Mouse (Mus musculus) ES-Bruce4 (cell line): ENCODE data around the gene Ccdc186. TPM values are rescaled to one million over a fixed set of nuclear protein-coding genes. Genes with fewer than 3 reads are reported as not detected.

Experiments used
- H3K27ac ChIP-seq: 2 replicates; pipeline ENCODE4 v1.5.1; 2012; ENCODE audit warnings: low read length, inconsistent platforms; ENCODE audit not compliant: insufficient read depth
- H3K27me3 ChIP-seq: 2 replicates; pipeline ENCODE4 v1.6.1; 2012; ENCODE audit warnings: mild to moderate bottlenecking, low read length, inconsistent platforms; ENCODE audit not compliant: control insufficient read depth, poor library complexity, insufficient read depth, severe bottlenecking
- H3K36me3 ChIP-seq: 2 replicates; pipeline ENCODE4 v1.6.1; 2012; ENCODE audit warnings: inconsistent platforms, mild to moderate bottlenecking, low read length, moderate library complexity; ENCODE audit not compliant: control insufficient read depth, poor library complexity, insufficient read depth, severe bottlenecking
- H3K4me1 ChIP-seq: one replicate; pipeline ENCODE4 v1.8.1; 2011; ENCODE audit warnings: low read length; ENCODE audit not compliant: control insufficient read depth, insufficient read depth
- H3K4me3 ChIP-seq: 2 replicates; pipeline ENCODE4 v1.5.1; 2011; ENCODE audit warnings: low read depth, mild to moderate bottlenecking, low read length
- H3K9ac ChIP-seq: 2 replicates; pipeline ENCODE4 v1.6.1; 2012; ENCODE audit warnings: low read depth, mild to moderate bottlenecking, inconsistent platforms; ENCODE audit not compliant: poor library complexity, severe bottlenecking
- H3K9me3 ChIP-seq: replicated peaks from 2 replicates; pipeline ENCODE4 v1.6.1; 2012; ENCODE audit warnings: mild to moderate bottlenecking, low read length, inconsistent platforms; ENCODE audit not compliant: control insufficient read depth, poor library complexity, insufficient read depth, severe bottlenecking
- CTCF ChIP-seq: IDR thresholded peaks from one replicate; pipeline ENCODE4 v1.8.1; 2011; ENCODE audit warnings: low read depth, low read length
- EP300 ChIP-seq: IDR thresholded peaks from 2 replicates; pipeline ENCODE4 v1.6.1; 2011; ENCODE audit warnings: low read depth, low read length; ENCODE audit not compliant: insufficient read depth
- POLR2A ChIP-seq: IDR thresholded peaks from one replicate; pipeline ENCODE4 v1.8.1; 2011; ENCODE audit warnings: low read length; ENCODE audit not compliant: insufficient read depth
- polyA plus RNA-seq: library from polyadenylated mRNA; stranded (reverse); fragments of >200 nt; gene quantifications from 2 replicates; pipeline ENCODE4 v1.2.4, GENCODE M21; 2011; ENCODE audit warnings: low read depth; ENCODE audit not compliant: missing spikeins, insufficient read depth, insufficient read length

Ccdc186 gene
- polyA plus RNA-seq, 1 experiment, result 56.8 TPM

GRCm38 (mm10) chr19:56835340-56835739 is 13.3 kb upstream of the Ccdc186 start:
- Histone ChIP-seq H3K4me3 (no peak overlapping the region), H3K4me1 (no peaks in the 10 kb centered on the region), H3K27me3 (no peaks in the 10 kb centered on the region), H3K9ac (no peak overlapping the region), H3K27ac (no peak overlapping the region), H3K36me3 (no peaks in the 10 kb centered on the region), H3K9me3 (no peaks in the 10 kb centered on the region)
- no peak for TF ChIP-seq POLR2A
- TF ChIP-seq CTCF, result no peak
- TF ChIP-seq EP300, result no peak

GRCm38 (mm10) chr19:56830163-56830562 is 8.2 kb upstream of the Ccdc186 start:
- H3K9ac ChIP-seq, result no peak overlapping the region
- 0 out of 2 replicates have a peak, but pooled peaks cover 2% of the 10 kb centered on the region for H3K27me3 ChIP-seq
- H3K9me3 ChIP-seq, result no peaks in the 10 kb centered on the region
- no peak overlapping the region for H3K27ac ChIP-seq
- no peak for TF ChIP-seq POLR2A
- TF ChIP-seq EP300, result no peak
- no peak for TF ChIP-seq CTCF
- no peak overlapping the region for H3K4me3 ChIP-seq
- no peaks in the 10 kb centered on the region for H3K4me1 ChIP-seq
- H3K36me3 ChIP-seq, result no peaks in the 10 kb centered on the region

GRCm38 (mm10) chr19:56829267-56829666 is 7.3 kb upstream of the Ccdc186 start:
- Histone ChIP-seq H3K9ac (no peak overlapping the region), H3K27ac (no peak overlapping the region), H3K4me1 (no peaks in the 10 kb centered on the region), H3K4me3 (no peak overlapping the region), H3K27me3 (0 out of 2 replicates have a peak, but pooled peaks cover 4% of the 10 kb centered on the region), H3K36me3 (no peaks in the 10 kb centered on the region), H3K9me3 (no peaks in the 10 kb centered on the region)
- no peak for TF ChIP-seq CTCF
- TF ChIP-seq POLR2A, result no peak

GRCm38 (mm10) chr19:56828305-56828704 is 6.3 kb upstream of the Ccdc186 start:
- Histone ChIP-seq H3K4me3 (no peak overlapping the region), H3K27me3 (0 out of 2 replicates have a peak, but pooled peaks cover 4% of the 10 kb centered on the region), H3K27ac (no peak overlapping the region), H3K9me3 (no peaks in the 10 kb centered on the region), H3K9ac (no peak overlapping the region), H3K36me3 (no peaks in the 10 kb centered on the region), H3K4me1 (no peaks in the 10 kb centered on the region)
- no peak for TF ChIP-seq EP300
- no peak for TF ChIP-seq POLR2A
- no peak for TF ChIP-seq CTCF

GRCm38 (mm10) chr19:56826047-56826631 is 4.1 kb upstream of the Ccdc186 start, which contains the start of gene Tdrd1:
Tdrd1 (plus strand) TSS chr19:56826209.
- H3K36me3 ChIP-seq, result no peaks in the 10 kb centered on the region
- no peaks in the 10 kb centered on the region for H3K4me1 ChIP-seq
- 0 out of 2 replicates have a peak, but pooled peaks cover 4% of the 10 kb centered on the region for H3K27me3 ChIP-seq
- TF ChIP-seq CTCF (no peak), EP300 (no peak), POLR2A (no peak)
- no peaks in the 10 kb centered on the region for H3K9me3 ChIP-seq
- peak within 1 kb of the TSS; percentile 5 for H3K4me3 ChIP-seq
- H3K27ac ChIP-seq, result no peak within 1 kb of the TSS
- H3K9ac ChIP-seq, result no peak within 1 kb of the TSS

GRCm38 (mm10) chr19:56822448-56822836 is 452 bp upstream of the Ccdc186 start:
- TF ChIP-seq POLR2A (no peak), CTCF (no peak), EP300 (no peak)
- Histone ChIP-seq H3K27ac (no peak overlapping the region), H3K4me1 (no peaks in the 10 kb centered on the region), H3K9ac (peak overlapping the region; percentile 65), H3K36me3 (no peaks in the 10 kb centered on the region), H3K27me3 (0 out of 2 replicates have a peak, but pooled peaks cover 4% of the 10 kb centered on the region), H3K9me3 (no peaks in the 10 kb centered on the region), H3K4me3 (peak overlapping the region; percentile 67)
